Mouse (Mus musculus): Measurements from ENCODE around the gene Fut9.

Gene Fut9

GRCm38 (mm10) chr4:25799476-25800283 is at the start of gene Fut9:
Gene Fut9, minus strand, starts transcription at chr4:25800244.
- in situ Hi-C loops (cut with MboI, MseI): no loop called here

DNA sequence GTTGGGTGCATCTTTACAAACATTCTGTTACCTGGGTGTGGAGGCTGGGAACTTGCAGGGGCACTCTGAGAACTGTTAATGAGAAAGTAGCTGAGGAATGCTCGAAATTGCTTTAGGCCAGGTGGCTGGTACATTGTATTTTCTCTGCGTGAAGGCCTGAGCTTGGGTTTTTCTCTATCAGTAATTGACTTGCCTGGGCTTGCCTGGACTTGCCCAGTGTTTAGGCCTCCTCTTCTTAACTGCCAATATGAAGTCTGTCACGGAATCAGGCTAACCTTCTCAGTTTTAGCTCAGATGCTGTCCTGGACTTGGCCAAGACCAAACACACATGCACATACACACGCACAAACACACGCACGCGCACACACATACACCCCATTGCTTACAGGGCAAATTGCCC is 15.7 kb upstream of the Fut9 start:
- in situ Hi-C loops (cut with MboI, MseI): no loop called here

GRCm38 (mm10) chr4:25813340-25813739 is 13.3 kb upstream of the Fut9 start:
- in situ Hi-C loops (cut with MboI, MseI): loop anchor here (5.0 kb wide), 1 partner anchor 64 kb away; no protein-coding TSS in a partner anchor

- in situ Hi-C loops (cut with MboI, MseI): loop anchor here (5.0 kb wide), 1 partner anchor 67 kb away; no protein-coding TSS in a partner anchor
Measured at GRCm38 (mm10) chr4:25810058-25810457, 10.0 kb upstream of the Fut9 start.

GRCm38 (mm10) chr4:25801751-25802150 is 1.7 kb upstream of the Fut9 start:
- in situ Hi-C loops (cut with MboI, MseI): no loop called here

DNA sequence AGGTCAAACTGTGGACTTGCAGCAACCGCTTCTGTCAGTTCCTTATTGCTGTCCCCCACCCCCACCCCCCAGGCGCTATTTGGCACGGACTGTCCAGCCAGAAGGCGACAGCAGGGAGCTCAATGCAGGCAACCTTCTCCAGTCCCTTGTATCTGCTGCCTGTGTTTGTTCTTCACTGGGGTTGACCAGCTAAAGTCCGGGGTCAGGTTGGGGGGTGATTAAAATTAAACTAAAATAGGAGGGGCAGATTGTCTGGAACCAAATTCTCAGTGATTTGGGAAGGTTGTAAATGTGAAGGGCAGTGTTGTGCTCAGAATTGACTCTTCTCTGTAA is 206 bp upstream of the Fut9 start:
- in situ Hi-C loops (cut with MboI, MseI): no loop called here

GRCm38 (mm10) chr4:25799051-25799475 is 981 bp downstream of the Fut9 start:
- in situ Hi-C loops (cut with MboI, MseI): no loop called here

DNA sequence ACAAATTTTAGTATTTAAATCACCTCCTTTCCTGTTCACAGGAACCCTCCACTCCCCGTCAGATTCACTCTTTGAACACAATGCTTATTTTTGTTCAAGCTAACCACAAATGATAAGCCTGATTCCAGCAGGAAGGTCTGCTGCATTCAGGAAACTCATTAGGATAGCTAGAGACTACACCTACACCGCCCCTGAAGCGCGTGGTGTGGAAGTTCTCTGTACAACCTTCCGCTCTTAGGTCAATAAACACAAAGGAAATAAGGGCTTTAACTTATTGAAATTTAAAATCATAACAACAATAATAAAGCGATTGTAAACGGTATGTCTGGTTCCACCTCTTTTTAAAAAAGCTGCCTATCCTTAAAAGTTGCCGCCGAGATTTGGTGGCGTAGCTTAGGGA is 1.6 kb downstream of the Fut9 start:
- in situ Hi-C loops (cut with MboI, MseI): no loop called here

DNA sequence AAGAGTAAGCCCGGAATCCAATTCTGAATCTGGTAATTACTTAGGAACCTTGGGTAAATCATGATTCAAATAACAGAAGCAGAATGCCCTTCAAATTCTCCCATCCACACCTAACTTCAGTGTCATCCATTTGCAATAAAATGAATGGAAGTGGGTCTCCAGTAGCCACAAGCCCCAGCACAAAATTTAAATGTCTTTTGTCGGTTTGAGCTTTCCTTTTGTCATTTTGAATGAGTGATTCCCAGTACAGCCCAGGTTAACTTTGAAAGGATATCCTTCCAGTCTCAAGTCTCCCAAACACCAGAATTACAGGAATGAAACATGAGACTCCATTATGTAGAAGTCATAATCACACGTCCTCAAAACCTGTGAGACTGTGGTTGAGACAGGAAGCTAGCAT is 3.9 kb downstream of the Fut9 start:
- in situ Hi-C loops (cut with MboI, MseI): no loop called here

DNA sequence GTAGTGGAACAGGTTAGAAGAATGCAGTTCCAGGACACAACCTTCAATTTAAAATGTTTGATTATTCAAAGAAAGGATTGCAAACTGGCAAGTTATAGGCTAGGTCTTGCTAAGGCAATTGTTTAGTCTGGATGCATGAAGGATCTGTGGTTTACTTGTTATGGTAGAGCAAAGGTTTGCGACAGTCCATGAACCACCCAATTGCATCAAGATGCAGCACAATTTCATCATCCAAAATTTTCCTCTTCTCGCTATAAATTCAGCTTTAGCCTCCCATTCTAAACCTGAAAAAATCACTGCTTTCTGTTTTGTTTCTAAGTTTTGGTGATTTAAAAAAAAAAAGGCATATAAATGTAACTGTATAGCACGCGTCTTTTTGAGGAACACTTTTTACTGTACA is 14.8 kb downstream of the Fut9 start:
- in situ Hi-C loops (cut with MboI, MseI): no loop called here

DNA sequence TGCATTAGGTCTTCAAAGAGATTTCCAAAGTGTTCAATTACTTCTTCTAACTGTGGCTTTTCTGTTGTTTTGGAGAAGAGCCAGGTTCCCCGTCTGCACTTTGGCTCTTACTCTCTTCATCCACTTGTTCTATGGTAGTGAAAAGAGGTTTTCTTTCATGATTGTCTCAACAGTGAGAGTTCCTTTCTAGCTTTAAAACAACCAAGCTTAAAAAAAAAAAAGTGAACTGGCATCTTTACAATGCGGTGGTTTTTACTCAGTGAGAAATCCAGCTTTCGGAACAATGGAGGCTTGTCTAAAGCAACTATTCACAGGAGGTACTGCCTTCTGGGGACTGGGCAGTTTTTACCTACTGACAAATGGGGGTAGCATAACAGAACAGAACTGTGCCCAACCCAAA is 31.4 kb downstream of the Fut9 start:
- in situ Hi-C loops (cut with MboI, MseI): no loop called here

GRCm38 (mm10) chr4:25763091-25763490 is 37.0 kb downstream of the Fut9 start:
- in situ Hi-C loops (cut with MboI, MseI): no loop called here

DNA sequence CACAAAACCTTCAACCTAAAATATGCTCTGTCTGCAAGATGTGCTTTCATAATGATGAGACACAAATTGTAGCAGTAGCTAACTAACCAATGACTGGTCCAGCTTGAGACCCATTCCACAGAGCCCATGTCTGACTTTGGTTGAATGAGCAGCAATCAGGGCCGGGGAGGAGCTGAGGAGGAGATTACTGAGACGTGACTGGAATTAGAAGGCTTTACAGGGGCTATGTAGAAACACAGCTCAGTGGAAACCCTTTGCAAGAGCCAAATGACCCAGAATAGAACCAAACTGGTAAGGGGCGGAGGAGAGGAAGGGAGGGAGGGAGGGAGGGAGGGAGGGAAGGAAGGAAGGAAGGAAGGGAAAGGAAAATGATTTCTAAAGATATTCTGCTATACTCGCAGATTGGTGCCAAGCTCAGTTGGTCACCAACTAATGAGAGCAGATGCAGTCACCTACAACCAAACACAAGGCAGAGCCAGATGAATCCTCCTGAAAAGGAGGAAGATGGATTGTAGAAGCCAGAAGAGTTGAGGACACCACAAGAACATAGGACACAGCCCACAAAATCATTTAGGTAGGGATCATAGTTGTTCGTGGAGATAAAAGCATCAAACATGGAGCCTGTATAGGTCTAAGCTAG is 42.0 kb downstream of the Fut9 start:
- in situ Hi-C loops (cut with MboI, MseI): no loop called here

DNA sequence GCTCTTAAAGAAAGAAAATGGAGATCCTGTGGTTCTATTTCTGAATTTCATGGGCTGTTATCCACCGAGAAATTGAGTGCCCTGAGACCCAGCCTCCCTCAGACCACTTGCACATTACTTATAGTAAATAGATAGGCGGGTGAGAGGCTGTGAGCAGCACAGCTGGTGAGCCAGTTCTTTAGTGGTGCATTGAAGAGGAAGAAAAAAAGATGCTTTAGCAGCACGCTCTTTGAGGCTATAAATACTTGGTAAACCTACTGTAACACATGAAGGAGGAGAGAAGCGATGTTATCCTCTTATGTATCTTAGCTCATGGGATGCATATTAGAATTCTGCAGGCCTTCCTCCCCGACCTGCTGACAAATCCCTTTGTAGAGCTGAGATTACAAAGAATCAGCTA is 58.5 kb downstream of the Fut9 start:
- in situ Hi-C loops (cut with MboI, MseI): no loop called here

- in situ Hi-C loops (cut with MboI, MseI): no loop called here
Measured at GRCm38 (mm10) chr4:25738782-25739181, 61.3 kb downstream of the Fut9 start.

DNA sequence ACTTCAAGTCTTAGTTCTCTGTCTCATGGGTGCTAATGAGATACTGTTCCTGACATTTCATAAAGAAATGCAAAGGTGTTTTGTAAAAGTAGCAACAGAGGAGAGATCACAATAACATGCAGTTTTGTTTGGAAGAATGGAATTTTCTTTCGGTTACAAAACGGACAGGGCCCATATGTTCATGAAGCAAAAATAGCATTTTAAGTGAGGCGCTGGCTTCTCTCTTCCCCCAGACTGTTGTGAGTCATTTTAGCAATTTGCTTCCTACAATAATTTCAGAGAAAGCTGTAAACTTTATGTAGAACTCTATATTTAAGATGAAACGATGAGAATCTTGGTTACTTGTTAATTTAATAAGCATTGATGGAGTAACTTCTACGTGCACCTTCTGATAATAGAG is 78.5 kb downstream of the Fut9 start:
- in situ Hi-C loops (cut with MboI, MseI): no loop called here

DNA sequence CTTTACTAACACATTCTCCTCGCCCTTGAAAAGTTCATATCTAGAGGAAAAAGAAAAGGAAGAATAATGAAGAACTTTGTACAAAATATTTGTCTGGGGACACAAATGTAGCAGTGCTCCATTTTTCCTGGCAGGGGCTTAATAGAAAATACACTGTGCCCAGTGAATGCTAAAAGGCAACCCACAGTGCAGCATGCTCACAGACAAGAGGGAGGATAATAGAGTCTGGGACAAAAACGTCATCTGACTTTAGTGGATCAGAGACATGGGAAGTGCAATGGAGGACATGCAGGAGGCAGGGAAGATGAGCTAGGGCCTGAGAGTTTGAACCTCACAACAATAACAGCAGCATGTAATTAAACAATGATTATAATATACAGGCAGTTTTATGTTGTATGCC is 86.1 kb downstream of the Fut9 start:
- in situ Hi-C loops (cut with MboI, MseI): no loop called here

- in situ Hi-C loops (cut with MboI, MseI): no loop called here
Measured at GRCm38 (mm10) chr4:25684976-25685375, 115.1 kb downstream of the Fut9 start.

- in situ Hi-C loops (cut with MboI, MseI): no loop called here
Measured at GRCm38 (mm10) chr4:25664196-25664595, 135.8 kb downstream of the Fut9 start.

GRCm38 (mm10) chr4:25661204-25661727 is 138.8 kb downstream of the Fut9 start:
- in situ Hi-C loops (cut with MboI, MseI): no loop called here

GRCm38 (mm10) chr4:25658792-25659191 is 141.3 kb downstream of the Fut9 start:
- in situ Hi-C loops (cut with MboI, MseI): no loop called here

DNA sequence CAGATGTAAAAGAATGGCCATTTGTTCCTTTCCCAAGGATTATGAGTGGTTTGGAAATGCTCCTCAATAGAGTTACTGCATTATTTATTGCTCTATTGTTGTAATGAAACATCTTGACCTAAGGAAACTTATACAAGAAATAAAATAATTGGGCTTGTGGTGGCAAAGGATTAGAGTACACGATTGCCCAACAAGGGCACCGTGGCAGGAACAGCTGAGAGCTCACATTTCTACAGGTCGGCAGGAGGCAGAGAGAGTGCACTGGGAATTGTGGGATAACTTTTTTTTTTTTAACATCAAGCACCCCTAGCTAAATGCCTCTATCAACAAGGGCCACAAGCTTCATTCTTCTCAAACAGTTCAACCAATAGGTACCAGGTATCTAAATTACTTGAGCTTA is 148.1 kb downstream of the Fut9 start:
- in situ Hi-C loops (cut with MboI, MseI): no loop called here

DNA sequence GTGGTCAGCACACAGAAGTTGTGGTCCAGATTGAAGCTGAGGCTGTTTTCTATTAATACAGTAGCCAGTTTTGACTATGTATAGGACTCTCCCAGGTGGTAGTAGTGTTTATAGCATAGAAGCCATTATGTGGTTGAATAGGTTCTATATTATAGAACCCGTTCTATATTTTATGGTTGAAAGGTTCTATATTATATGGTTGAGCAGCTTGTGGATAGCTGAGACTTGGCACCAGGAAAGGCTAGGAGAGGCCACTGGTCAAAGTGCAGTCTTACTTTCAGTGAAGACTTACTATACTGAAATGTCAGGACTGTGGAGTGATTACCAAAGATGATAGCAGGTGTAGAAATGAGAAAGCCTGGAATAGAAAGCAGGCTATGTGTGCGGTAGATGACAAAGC is 151.9 kb downstream of the Fut9 start:
- in situ Hi-C loops (cut with MboI, MseI): no loop called here
